Mouse (Mus musculus) forebrain, postnatal 0 days (tissue): ENCODE measurements around the gene Polr3b. TPM values are rescaled to one million over a fixed set of nuclear protein-coding genes. Genes with fewer than 3 reads are reported as not detected.

Experiments used
- ATAC-seq: fragments of 200-750 bp; cut with Nextera tagmentation; 2 replicates; pipeline ENCODE4 v1.8.0; 2017; ENCODE audit warnings: mild to moderate bottlenecking, moderate library complexity
- DNase-seq: peaks from one replicate; pipeline ENCODE4 v3.0.0-alpha.2; 2015
- H3K27ac ChIP-seq: fragments of 300-500 bp; sonication (generic); 2 replicates; pipeline ENCODE4 v1.5.1; 2014; ENCODE audit warnings: low read depth, mild to moderate bottlenecking, antibody characterized with exemption, low read length, moderate library complexity, mixed read lengths
- H3K27me3 ChIP-seq: fragments of 300-500 bp; sonication (generic); 2 replicates; pipeline ENCODE4 v1.6.1; 2014; ENCODE audit warnings: mild to moderate bottlenecking, low read length, mixed read lengths; ENCODE audit not compliant: insufficient read depth
- H3K36me3 ChIP-seq: fragments of 300-500 bp; sonication (generic); 2 replicates; pipeline ENCODE4 v1.6.1; 2014; ENCODE audit warnings: mild to moderate bottlenecking, moderate library complexity; ENCODE audit not compliant: insufficient read depth
- H3K4me1 ChIP-seq: fragments of 300-500 bp; sonication (generic); 2 replicates; pipeline ENCODE4 v1.6.1; 2014; ENCODE audit warnings: antibody characterized with exemption; ENCODE audit not compliant: insufficient read depth
- H3K4me2 ChIP-seq: fragments of 300-500 bp; sonication (generic); 2 replicates; pipeline ENCODE4 v1.6.1; 2014; ENCODE audit warnings: low read depth, mild to moderate bottlenecking, moderate library complexity
- H3K4me3 ChIP-seq: fragments of 300-500 bp; sonication (generic); 2 replicates; pipeline ENCODE4 v1.5.1; 2014; ENCODE audit warnings: low read depth, low read length, mixed read lengths
- H3K9ac ChIP-seq: fragments of 300-500 bp; sonication (generic); 2 replicates; pipeline ENCODE4 v1.6.1; 2014; ENCODE audit warnings: mild to moderate bottlenecking
- H3K9me3 ChIP-seq: fragments of 300-500 bp; sonication (generic); 2 replicates; pipeline ENCODE4 v1.6.1; 2016; ENCODE audit warnings: low read length
- CTCF ChIP-seq: sonication (generic); IDR thresholded peaks from 2 replicates; pipeline ENCODE4 v1.5.1; 2016; ENCODE audit warnings: antibody characterized with exemption, control low read depth, low read depth
- whole genome bisulfite sequencing: fragments of 180-500 bp; shearing (Covaris S2); extraction: QIAGEN DNeasy Blood & Tissue Kit; methylation state at CpG from one replicate; pipeline ENCODE4 v1.1.7; 2014; 5-methylcytosine and 5-hydroxymethylcytosine counted together
- polyA plus RNA-seq: library from polyadenylated mRNA; unstranded; fragments of >200 nt; fragmentation: Nextera tagmentation; extraction: Ambion mirVana; gene quantifications from 2 replicates; pipeline ENCODE4 v1.2.1, GENCODE M21; 2015
- total RNA-seq: library from RNA; depleted of rRNA; stranded (reverse); fragments of >200 nt; gene quantifications from 2 replicates; pipeline ENCODE4 v1.2.3, GENCODE M21; 2014

Polr3b gene
- total and polyA plus RNA-seq, 2 experiments from 2014 or later: 8.8 to 17.1 TPM

- Histone ChIP-seq H3K36me3 (peaks cover 39% of the 10 kb centered on the region), H3K4me2 (no peak overlapping the region), H3K4me3 (no peak overlapping the region), H3K4me1 (no peaks in the 10 kb centered on the region), H3K27me3 (no peaks in the 10 kb centered on the region), H3K9me3 (no peaks in the 10 kb centered on the region), H3K27ac (no peak overlapping the region), H3K9ac (no peak overlapping the region)
- WGBS: 48% methylated on average over 3 of the region's 3 CpGs
- ATAC-seq (no peak), DNase-seq (no peak)
- no peak for TF ChIP-seq CTCF
Observed at GRCm38 (mm10) chr10:84592745-84593144, 29.3 kb upstream of the Polr3b start.

- no peaks in the 10 kb centered on the region for H3K27me3 ChIP-seq
- H3K36me3 ChIP-seq: peaks cover 16% of the 10 kb centered on the region
- no peak for TF ChIP-seq CTCF
- no peaks in the 10 kb centered on the region for H3K9me3 ChIP-seq
- no peak overlapping the region for H3K4me3 ChIP-seq
- 55% methylated on average over 3 of the region's 3 CpGs for WGBS
- DNase-seq: peak; percentile 17
- H3K4me2 ChIP-seq: no peak overlapping the region
- H3K4me1 ChIP-seq: no peaks in the 10 kb centered on the region
- no peak for ATAC-seq
- H3K9ac ChIP-seq: no peak overlapping the region
- no peak overlapping the region for H3K27ac ChIP-seq
Observed at GRCm38 (mm10) chr10:84597127-84597785, 24.8 kb upstream of the Polr3b start.

- Histone ChIP-seq H3K27me3 (no peaks in the 10 kb centered on the region), H3K4me3 (no peak overlapping the region), H3K4me1 (no peaks in the 10 kb centered on the region), H3K36me3 (peaks cover 12% of the 10 kb centered on the region), H3K9me3 (no peaks in the 10 kb centered on the region), H3K9ac (no peak overlapping the region), H3K4me2 (no peak overlapping the region), H3K27ac (no peak overlapping the region)
- 31% methylated on average over 1 of the region's 1 CpGs for WGBS
- ATAC-seq: no peak
- peak; percentile 29 for TF ChIP-seq CTCF
- DNase-seq: no peak
Observed at GRCm38 (mm10) chr10:84598172-84598571, 23.9 kb upstream of the Polr3b start.

GRCm38 (mm10) chr10:84600136-84600535, 22.0 kb upstream of the Polr3b start:
- 72% methylated on average over 6 of the region's 6 CpGs for WGBS
- H3K36me3 ChIP-seq: peaks cover 7% of the 10 kb centered on the region
- DNase-seq (no peak), ATAC-seq (no peak)
- no peak overlapping the region for H3K27ac ChIP-seq
- H3K27me3 ChIP-seq: no peaks in the 10 kb centered on the region
- H3K4me2 ChIP-seq: no peak overlapping the region
- H3K9ac ChIP-seq: no peak overlapping the region
- H3K9me3 ChIP-seq: no peaks in the 10 kb centered on the region
- no peaks in the 10 kb centered on the region for H3K4me1 ChIP-seq
- no peak overlapping the region for H3K4me3 ChIP-seq
- TF ChIP-seq CTCF: no peak

- H3K9ac ChIP-seq: no peak overlapping the region
- WGBS: 56% methylated on average over 1 of the region's 1 CpGs
- H3K9me3 ChIP-seq: no peaks in the 10 kb centered on the region
- no peak overlapping the region for H3K4me3 ChIP-seq
- TF ChIP-seq CTCF: no peak
- H3K4me1 ChIP-seq: no peaks in the 10 kb centered on the region
- no peak overlapping the region for H3K27ac ChIP-seq
- DNase-seq: no peak
- H3K27me3 ChIP-seq: no peaks in the 10 kb centered on the region
- H3K4me2 ChIP-seq: no peak overlapping the region
- ATAC-seq: no peak
- H3K36me3 ChIP-seq: peaks cover 23% of the 10 kb centered on the region
Observed at GRCm38 (mm10) chr10:84604335-84604734, 17.8 kb upstream of the Polr3b start.

GRCm38 (mm10) chr10:84608361-84608760, 13.7 kb upstream of the Polr3b start:
- ATAC-seq (no peak), DNase-seq (no peak)
- Histone ChIP-seq H3K36me3 (peaks cover 32% of the 10 kb centered on the region), H3K27ac (no peak overlapping the region), H3K9me3 (no peaks in the 10 kb centered on the region), H3K9ac (no peak overlapping the region), H3K4me1 (no peaks in the 10 kb centered on the region), H3K4me2 (no peak overlapping the region), H3K4me3 (no peak overlapping the region), H3K27me3 (no peaks in the 10 kb centered on the region)
- 84% methylated on average over 3 of the region's 3 CpGs for WGBS
- TF ChIP-seq CTCF: no peak

- Histone ChIP-seq H3K36me3 (peaks cover 26% of the 10 kb centered on the region), H3K4me2 (no peak overlapping the region), H3K27me3 (no peaks in the 10 kb centered on the region), H3K9ac (no peak overlapping the region), H3K4me1 (no peaks in the 10 kb centered on the region), H3K9me3 (no peaks in the 10 kb centered on the region), H3K4me3 (no peak overlapping the region), H3K27ac (no peak overlapping the region)
- ATAC-seq (no peak), DNase-seq (no peak)
- WGBS: 75% methylated on average over 4 of the region's 4 CpGs
- TF ChIP-seq CTCF: no peak
Observed at GRCm38 (mm10) chr10:84610324-84610723, 11.8 kb upstream of the Polr3b start.
